Mouse (Mus musculus) liver, postnatal 0 days (tissue): Measurements from ENCODE around the gene Riox1.

ENCODE experiments used
- CTCF ChIP-seq: sonication (generic); IDR thresholded peaks from 2 replicates; pipeline ENCODE4 v1.5.1; 2016; ENCODE audit warnings: antibody characterized with exemption, low read depth
- EP300 ChIP-seq: IDR thresholded peaks from 2 replicates; pipeline ENCODE4 v1.6.1; 2016; ENCODE audit warnings: antibody characterized with exemption, low read depth, mild to moderate bottlenecking

- no peak for TF ChIP-seq CTCF
- no peak for TF ChIP-seq EP300
Measured at GRCm38 (mm10) chr12:83978862-83979261, 28.5 kb downstream of the Riox1 start.
